Mouse (Mus musculus): ENCODE results near the gene Lrch1.

The Lrch1 gene

DNA sequence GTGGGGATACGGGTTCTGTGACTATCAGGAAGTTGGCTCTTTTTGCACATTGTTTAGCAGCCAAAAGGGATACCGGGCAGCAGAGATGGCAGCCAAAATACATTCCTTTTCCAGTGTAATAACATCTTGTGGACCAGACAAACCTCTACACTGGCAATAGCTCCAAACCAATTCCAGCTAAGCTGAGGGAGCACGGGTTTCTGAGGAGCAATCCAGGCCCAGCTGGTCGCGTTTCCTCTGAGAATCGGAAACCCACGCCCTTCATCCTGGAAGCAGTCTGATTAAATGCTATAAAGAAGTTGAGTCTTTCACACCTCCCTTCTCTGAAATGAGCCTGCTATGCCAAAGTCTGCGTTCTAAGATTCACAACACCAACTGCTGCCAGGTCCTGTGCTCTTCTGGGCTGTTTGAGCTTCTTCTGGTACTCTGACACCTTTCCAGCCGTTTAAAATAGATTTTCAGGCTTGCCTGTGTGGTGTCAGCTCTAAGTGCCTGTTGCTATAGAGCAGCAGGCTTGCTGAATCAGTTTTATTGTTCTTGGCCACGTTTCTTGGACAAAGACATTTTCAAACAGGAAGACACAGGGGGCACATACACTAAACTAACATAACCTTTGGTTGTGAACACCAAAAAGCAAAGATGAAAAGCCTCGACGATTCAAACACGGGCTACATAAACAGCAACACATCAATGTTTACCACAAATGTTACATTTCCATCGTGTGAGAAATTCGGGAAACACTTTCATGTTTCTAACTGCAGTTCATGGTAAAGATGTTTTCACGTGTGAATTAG lies 94.5 kb downstream of the Lrch1 start:
- DNase-seq (ENCODE audit: low spot score): no peak

DNA sequence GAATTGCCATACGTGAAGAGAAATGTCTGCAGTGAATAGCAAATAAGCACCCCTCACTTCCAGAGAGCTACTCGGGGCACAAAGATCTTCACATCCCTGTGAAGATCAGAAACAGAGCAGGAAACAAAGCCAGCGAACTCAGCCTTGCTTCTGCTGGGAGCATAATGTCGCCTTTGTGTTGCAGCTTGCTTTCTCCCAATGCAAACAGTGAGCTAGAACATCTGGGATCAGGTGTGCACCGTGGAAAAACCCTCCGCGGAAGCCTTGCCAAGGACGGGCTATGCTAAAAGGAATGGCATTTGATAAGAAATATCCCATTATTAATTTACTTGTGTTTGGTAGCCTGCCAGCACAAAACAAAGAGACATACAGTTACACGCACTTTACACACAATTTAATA lies 95.8 kb downstream of the Lrch1 start:
- DNase-seq (ENCODE audit: low spot score): no peak

DNA sequence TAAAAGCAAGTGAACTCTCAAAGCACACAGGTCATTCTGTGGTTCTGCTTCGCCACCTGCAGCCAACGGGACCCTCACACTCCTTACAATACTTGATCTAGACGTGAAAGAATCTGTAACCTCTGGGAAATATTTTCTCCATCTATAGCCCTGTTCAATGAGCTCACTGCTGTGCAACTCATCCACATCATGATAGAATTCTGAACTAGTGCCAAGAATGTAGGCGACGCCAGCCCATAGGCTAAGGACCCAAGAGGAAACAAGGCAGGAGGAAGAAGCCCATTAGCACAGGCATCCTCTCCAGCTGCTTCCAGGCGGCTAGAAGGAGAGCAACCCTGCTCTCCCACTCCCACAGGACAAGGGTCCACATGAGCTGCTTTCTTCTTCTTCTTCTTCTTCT lies 98.7 kb downstream of the Lrch1 start:
- no peak for DNase-seq (ENCODE audit: low spot score)

DNA sequence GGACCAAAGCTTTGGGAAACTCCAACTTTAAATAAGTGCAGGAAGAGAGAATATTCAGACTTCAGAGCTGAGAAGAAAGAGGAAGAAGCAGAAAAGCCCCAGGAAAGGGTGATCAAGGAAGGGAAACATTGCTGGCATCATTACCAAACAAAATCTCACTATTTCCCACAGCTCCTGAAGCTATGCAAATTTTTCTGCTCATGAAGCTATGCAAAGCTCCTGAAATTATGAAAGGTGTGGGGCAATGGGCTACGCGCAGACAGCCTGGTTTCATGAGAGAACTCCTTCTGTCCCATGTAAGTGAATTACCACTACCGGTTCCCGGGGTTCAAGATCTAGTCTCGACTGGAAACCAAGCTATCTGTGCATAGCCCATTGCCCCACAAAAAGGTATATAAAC lies 99.5 kb downstream of the Lrch1 start:
- DNase-seq (ENCODE audit: low spot score): no peak

DNA sequence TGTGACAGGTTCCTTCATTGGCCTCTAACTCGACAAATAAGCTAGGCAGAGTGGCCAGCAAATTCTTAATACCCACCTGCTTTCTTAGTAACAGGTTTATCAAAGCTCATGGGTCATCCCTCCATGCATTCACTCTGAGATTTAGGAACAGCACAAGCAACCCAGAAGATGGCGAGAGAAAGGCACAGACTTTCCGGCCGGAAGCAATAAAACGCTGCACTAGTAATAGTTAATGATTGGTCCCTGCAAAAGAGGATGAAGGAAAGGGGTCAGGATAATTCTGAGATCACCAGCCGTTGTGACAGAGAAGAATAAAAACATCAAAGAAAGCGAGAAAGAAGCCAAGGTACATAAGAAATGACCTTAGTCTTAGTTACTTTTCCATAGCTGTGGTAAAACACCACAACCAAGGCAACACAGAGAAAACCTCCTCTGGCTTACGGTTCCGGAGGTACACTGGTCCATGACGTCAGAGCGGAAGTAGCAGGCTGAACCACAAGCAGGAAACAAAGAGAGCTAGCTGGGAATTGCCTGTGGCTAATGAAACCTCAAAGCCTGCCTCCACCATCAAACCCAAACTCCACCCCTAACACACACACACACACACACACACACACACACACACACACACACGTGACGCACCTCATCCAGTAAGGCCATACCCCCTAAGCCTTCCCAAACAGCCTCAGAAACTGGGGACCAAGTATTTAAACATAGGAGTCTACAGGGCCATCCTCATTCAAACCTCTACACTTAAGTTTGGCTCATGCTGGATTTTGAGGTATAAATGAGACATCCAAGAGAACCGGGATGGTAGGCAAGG lies 100.2 kb downstream of the Lrch1 start:
- peak; percentile 63 for DNase-seq (ENCODE audit: low spot score)

DNA sequence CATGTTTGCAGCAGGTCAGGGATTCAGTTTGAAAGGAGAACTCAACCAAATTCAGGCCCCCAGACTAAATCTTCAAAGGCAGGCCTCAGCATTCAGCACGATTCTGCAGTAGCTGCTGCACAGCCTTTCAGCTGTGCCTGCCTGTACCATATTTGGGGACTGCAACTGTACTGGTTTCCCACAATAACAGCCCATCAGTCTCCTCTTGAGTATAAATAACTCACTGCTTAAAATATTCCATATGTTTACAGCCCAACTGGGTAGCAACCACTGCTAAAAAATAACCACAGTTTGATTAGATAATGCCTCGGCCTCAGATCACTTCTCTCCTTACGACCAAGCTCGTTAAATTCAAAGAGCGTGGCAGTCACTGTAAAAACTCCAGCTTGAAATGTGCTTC lies 101.0 kb downstream of the Lrch1 start:
- DNase-seq (ENCODE audit: low spot score): no peak

DNA sequence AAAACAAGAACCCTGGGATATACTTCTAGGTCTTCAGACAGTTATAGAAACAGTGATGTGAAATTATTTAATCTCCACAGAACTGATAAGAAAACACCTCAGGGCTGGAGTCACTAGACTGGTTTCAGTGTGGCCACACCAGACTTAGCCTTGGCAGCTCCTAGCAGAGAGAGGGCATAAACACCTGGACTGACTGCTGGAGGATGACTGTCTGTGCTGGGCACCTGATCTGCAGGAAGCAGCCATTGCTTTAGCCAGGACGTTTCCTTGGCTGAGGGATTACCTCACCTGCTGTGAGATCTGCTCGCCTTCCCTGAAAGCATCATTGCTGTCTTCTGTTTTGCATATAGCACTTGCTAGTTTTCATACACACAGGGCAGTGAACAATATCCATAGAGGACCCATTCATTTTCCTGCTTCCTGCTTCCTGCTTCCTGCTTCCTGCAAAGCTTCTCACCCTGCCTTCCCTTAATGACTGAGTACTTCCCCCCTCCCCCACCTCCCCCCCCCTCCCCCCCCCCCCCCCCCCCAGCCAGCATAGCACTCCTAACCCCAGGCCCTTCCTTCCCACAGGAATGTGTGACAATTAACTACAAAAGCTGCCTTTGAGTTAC lies 101.9 kb downstream of the Lrch1 start:
- no peak for DNase-seq (ENCODE audit: low spot score)

DNA sequence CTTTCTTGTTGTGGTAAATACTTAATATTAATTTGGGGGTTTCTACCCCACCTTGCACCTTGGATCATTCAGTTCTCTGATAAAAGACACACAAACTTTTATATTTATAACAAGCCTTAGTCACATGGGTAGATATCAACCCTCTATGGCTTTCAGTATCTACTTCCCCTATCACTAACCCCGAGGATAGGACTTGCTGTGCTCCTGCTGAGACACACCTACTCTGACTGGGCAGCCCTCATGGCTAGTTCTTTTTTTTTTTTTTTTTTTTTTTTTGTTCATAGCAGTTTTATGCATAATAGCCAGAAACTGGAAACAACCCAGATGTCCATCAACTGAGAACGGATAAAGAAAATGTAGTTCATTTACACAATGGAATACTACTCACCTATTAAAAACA lies 106.0 kb downstream of the Lrch1 start:
- DNase-seq (ENCODE audit: low spot score): no peak

DNA sequence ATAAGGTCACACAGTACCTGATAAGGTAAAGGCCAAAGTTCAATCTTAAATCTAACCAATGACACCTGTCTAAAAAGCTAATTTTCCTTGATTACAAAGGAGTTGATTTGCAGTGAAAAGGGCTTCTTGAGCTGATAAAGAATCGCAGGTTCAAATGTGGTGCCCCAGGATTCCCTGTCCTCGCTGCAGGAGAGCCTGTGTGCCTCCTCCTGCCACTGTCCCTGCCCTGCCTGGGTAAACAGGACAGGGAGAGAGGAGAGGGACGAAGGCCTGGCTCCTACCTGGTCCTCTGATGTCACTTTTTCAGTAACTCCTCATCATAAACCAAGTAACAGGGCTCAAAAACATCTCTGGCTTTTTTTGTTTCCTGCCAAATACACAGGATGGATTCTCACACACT lies 106.4 kb downstream of the Lrch1 start:
- DNase-seq (ENCODE audit: low spot score): no peak

DNA sequence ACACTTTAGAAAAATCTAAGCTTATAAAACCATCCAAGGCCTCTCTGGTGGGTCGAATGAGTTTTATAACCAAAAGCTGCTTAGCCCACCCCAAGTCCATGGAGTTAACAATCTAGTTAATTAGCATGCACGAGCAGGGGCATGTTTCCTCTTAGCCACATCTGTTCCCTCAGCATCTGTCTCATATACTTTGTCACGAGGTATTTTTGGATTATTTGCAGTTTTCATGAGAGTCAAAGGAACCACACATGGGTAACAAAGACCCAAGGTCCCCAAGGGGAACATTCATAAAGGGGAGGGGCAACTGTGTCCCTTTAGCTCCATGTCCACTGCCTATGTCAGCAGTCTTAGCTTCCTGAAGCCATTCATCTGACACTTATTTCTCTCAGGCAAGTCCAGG lies 106.9 kb downstream of the Lrch1 start:
- no peak for DNase-seq (ENCODE audit: low spot score)

DNA sequence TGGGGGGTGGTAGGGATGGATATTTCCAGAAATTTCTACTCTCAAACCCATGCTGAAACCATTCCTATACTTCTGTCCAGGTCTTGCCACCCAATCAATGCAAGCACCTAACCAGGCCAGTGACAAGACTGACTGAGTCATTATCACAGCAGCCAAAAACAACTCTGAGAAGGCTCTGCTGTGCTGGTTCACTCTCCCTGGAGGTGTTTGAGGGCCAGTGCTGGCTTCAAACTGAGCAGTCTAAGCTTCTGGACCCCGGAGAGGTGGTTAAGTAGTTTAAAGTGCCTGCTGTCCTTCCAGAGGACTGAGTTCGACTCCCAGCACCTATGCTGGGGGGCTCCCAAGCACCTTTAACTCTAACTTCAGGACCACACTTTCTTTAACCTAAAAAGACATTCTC lies 107.3 kb downstream of the Lrch1 start:
- DNase-seq (ENCODE audit: low spot score): no peak

DNA sequence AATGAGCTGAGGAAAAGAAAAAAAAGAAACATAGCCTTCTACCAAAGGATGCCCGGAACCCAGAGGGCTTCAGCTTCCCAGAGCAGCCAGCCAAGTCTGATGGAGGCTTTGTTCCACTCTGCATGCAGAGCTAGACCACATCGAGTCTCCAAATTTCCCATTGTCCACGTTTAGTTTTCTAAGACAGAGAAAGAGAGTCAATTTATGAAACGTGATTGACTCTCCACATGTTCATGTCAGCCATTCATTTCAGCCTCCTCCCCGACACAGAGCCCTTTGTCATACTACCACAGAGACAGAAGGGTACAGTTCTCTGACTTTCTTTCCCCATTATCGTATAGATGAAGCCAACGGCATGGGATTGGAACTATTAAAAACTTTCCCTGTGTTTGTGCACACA lies 108.9 kb downstream of the Lrch1 start:
- DNase-seq (ENCODE audit: low spot score): no peak

DNA sequence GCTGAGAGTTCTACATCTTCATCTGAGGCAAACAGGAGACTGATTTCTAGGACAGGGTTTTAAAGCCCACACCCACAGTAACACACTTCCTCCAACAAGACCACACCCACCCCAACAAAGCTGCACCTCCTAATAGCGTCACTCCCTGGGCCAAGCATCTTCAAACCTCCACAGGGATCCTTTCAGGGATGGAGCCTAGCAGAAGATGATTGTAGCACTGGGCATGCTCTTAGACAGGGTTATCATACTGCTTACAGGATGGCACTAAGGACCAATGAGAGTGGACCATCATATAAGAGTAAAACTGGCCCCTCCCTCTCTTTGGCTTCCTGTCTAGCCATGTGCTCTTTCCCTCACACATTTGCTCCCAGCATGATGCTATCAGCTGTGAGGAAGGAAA lies 112.7 kb downstream of the Lrch1 start:
- DNase-seq (ENCODE audit: low spot score): no peak

DNA sequence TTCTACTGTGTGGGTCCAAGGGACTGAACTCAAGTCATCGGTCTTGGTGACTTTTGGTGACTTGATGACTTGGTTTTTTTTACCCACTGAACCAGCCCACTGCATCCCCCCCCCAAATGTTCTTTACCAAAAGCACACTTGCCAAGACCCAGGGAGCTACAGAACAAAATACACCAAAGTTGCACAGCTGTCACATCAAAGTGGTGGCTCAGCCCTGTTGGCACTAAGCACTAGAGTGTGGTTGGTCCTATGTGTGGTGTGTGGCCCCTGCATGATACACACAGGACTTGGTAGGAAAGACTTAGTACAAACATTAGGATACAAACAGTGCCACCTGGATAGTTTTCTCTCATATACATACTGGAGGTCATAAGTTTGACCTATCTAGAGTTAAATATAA lies 113.5 kb downstream of the Lrch1 start:
- no peak for DNase-seq (ENCODE audit: low spot score)

DNA sequence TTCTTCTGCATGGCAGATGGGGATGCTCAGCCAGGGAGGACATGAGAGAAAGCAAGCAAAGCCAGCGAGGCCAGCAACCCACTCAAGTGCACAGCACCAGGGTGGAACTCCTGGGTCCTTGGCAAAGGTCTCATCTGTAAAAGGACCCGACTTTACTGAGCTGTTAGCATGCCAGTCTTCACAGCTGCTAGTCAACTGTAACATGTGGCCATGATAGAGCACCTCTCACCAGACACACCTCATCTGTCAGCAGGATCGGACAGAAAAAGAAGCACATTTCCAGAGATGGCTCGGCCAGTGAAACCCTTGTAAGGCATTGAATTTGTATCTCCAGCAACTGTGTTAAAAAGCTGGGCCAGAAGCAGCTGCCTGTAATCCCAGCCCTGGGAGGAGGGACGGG lies 116.0 kb downstream of the Lrch1 start:
- no peak for DNase-seq (ENCODE audit: low spot score)

DNA sequence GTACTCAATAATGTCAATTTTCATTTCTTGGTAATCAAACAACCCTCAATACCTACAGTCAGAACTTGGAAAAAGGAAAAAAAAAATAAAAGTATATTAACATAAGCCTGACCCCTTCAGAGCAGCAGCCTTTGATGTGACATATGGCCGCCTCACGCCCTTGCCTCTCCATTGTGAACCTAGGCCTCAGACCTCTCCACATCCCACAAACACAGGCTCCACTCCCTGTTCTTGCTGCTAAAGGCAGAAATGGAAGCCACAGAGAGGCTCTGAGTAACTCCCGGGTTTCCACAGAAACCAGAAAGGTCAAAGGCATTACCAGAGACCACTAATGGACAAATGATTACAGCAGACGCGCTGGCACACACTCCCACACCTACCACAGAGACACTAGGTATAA lies 116.6 kb downstream of the Lrch1 start:
- no peak for DNase-seq (ENCODE audit: low spot score)

DNA sequence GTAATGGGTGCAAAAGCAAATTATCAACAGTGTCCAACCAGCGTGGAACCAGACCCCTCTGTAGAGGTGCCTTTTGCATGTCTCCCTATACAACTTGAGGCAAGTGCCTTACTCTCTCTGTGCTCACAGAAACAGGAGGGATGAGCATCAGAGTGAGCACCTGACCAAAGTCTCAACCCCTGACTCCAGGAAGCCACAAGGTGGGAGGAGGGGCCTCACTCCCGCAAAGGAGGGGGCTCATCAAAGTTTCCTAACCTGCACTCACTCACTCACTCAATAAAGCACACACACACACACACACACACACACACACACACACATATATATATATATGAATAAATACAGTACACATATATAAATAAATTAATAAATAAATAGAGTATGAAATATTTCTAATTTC lies 117.1 kb downstream of the Lrch1 start:
- DNase-seq (ENCODE audit: low spot score): no peak

DNA sequence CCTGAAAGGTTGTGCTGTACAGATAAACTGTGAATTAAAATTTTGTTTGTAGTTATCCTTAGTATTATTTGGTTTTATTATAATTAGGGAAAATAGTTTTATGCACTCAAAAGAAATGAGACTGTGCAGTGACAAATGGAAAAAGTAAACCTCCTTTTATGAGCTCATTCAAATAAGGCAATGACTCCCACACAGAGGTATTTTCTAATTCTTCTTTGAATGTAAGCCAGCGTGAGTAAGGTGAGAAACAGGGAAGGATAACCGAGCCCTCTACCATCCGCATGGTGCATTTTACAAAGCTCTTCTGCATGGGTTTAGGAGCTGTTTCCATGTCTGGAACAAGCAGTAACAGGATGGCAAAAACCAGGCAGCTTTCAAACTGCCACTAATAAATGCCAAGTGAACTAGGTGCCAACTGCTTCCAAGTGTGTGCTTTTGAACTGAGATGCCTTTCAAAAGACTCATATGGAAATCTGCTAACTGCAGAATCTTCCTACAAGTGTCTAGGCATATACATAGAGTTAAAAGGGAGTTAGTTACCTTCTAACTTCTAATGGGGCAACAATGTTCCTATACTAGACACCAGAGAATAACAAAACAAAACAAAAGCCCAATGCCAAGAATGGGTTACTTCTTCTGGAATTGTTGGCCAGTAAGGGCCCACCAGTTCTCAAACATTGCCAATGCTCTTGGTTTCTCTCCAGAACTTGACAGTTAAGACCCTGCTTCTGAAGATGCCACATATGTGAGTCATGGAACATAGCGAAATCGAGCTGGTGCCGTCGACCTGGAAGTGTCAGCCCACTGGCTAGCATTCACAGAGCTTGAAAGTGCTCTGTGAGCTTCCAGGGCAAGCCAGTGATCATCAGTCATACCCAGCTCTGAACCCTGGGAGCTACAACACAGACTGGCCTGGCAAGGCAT lies 124.7 kb downstream of the Lrch1 start:
- no peak for DNase-seq (ENCODE audit: low spot score)

DNA sequence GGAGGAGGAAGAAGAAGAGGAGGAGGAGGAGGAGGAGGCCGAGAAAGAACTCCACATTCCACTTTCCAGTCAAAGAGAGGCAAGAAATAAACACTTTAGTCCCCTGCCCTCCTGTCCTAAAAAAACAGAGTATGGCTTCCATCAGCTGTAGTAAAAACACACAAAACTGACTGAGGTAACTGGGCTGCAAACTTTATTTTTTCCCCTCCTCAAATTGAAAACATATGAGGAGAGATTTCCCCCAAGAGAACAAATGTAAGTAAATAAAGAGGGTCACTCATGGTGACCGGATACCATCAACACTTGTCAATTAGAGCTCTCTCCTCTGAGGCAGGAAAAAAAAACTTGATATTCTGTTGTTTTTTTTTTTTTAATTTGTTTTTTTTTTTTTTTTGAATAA lies 125.6 kb downstream of the Lrch1 start:
- no peak for DNase-seq (ENCODE audit: low spot score)

DNA sequence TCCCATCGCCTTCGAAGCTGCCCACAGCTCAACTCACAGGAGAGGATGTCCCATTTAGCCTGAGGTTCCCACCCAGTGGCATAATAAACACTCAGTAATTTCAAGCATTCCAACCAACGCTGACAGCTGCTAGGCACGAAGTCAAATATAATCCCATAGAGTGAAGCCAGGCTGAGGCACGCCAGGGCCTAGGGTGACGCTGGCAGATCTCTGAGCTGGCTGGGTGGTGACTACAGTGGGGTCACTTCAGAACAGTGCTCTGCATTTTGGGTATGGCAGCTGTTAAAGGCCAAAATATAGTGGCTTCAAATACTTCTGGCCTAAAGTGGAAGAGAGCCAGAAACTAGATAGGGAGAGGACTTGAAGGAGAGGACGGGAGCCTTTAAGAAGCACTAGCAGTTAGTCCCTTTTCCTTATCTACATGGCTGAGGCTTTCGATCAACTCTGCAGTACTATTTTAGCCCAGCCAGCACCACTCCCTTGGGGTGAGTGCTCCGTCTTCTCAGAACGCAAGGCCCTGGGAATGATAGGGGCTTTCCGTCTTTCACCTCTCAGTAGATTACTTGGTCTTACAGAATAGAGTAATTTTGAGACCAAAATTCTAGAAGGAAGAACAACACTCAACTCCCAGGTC lies 127.4 kb downstream of the Lrch1 start:
- DNase-seq (ENCODE audit: low spot score): peak; percentile 34

DNA sequence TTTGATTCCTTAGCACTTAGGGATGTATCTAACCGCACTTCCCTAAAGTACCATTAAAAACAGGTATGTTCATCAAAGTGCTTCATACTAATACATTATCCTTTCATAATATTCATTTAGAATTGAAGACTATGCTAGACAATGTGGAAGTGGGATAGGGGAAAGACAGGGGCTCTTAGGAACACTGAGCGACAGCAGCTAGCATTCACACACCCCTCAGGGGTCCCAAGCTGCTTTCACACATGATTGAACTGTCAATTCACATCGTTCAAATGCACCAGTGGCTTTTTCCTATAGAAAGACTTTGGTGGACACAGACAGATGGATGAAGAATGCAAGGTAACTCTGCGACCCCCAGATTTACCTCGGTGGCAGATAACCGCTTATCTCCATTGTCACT lies 131.0 kb downstream of the Lrch1 start:
- no peak for DNase-seq (ENCODE audit: low spot score)

Data from lung, postnatal 25 days (tissue).